Mouse (Mus musculus) olfactory bulb, adult 2 months (tissue): ENCODE results near the gene Banp.

Experiments
- CTCF ChIP-seq: fragments of 200-500 bp; IDR thresholded peaks from 2 replicates; pipeline ENCODE4 v1.5.1; 2012; ENCODE audit warnings: low read depth, mild to moderate bottlenecking, low read length, moderate library complexity; ENCODE audit not compliant: insufficient read depth
- POLR2A ChIP-seq: fragments of 200-500 bp; IDR thresholded peaks from 2 replicates; pipeline ENCODE4 v1.6.1; 2012; ENCODE audit warnings: mild to moderate bottlenecking, low read depth, low read length, moderate library complexity; ENCODE audit not compliant: insufficient read depth

DNA sequence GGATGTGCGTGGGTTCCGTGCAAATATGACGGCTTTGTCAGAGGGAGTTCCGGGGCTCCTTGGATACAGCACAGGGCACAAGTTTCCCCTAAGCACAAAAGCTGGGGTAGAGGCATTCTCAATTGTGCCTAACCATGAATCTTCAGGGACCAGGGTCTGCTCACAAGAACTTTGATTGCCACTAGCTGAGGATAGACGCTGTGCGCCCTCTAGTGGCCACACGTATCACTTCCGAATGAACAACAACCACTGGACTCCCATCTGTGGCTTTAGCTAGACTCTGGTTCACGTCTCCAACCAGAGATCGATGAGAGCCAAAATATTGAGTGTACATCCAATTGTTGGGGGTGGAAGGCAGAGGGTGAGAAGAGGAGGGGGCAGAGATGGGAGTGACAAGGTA lies 23.9 kb upstream of the Banp start:
- TF ChIP-seq CTCF (peak; percentile 54; the same call in 1 of the 2 replicates), POLR2A (no peak)
